In the genomic region with DNA sequence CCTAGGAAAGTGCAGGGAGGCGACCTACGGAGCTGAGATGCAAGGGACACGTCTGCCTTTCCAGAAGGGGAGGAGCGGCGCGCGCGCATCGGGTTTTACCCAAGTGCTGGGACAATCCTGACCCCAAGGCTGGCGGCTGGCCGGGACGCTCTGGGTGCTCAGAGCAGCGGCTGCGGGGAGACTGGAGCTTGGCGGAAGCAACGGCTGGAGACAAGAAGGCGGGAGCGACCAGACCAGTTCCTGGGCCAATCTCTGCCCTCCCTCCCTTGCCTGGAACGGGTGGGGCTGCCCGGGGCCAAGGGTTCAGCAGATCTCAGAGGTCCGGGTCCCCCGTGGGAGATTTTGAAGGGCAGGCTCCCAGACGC, we compare ENCODE assay signal across 9 mouse cellular contexts. TPM values are rescaled to one million over a fixed set of nuclear protein-coding genes. Genes with fewer than 3 reads are reported as not detected.
DNase-seq lines count a peak whose midpoint lies in the region; ATAC-seq and TF ChIP-seq lines count a peak whose summit lies in the region.
"Had no signal": no experiment of that assay in that cellular context is flagged by ENCODE, and none has a peak within 500 bp of the region (broad histone marks: within the 10 kb centered on the region; RNA-seq: fewer than 3 reads in every experiment).

A gene (minus strand): TSS at position 89 of the 365 bp plus-strand sequence.

- no peak for TF ChIP-seq CTCF in liver, postnatal 0 days (IDR thresholded peaks at IDR 0.05; ENCODE audit: low read depth)

- H3K9me3 ChIP-seq in embryonic facial prominence, embryonic 14.5 days (ENCODE audit: control insufficient read depth, low read length): no peaks in the 10 kb centered on the region
- no peaks in the 10 kb centered on the region for H3K9me3 ChIP-seq in heart, embryonic 16.5 days (replicated peaks; ENCODE audit: control insufficient read depth, low read length)
- peaks cover 5% of the 10 kb centered on the region; the same call in 1 of the 2 replicates for H3K9me3 ChIP-seq in liver, postnatal 0 days (ENCODE audit: low read length)
- no peaks in the 10 kb centered on the region for H3K9me3 ChIP-seq in neural tube, embryonic 14.5 days (ENCODE audit: control insufficient read depth, low read length)

- H3K4me3 ChIP-seq in embryonic facial prominence, embryonic 14.5 days (ENCODE audit: low read depth, low read length): peak within 1 kb of the TSS; percentile 21
- H3K4me3 ChIP-seq in heart, embryonic 16.5 days (ENCODE audit: low read length): peak within 1 kb of the TSS; percentile 40
- peak within 1 kb of the TSS; percentile 54 for H3K4me3 ChIP-seq in liver, postnatal 0 days (ENCODE audit: low read depth, low read length)
- H3K4me3 ChIP-seq in neural tube, embryonic 14.5 days (ENCODE audit: low read depth, low read length): no peak within 1 kb of the TSS
- H3K4me3 ChIP-seq: myocyte had no signal

- 4% methylated on average over 12 of the region's 23 CpGs for WGBS in embryonic facial prominence, embryonic 14.5 days
- 4% methylated on average over 23 of the region's 23 CpGs for WGBS in heart, embryonic 16.5 days
- WGBS in liver, postnatal 0 days (ENCODE audit: insufficient replicate concordance): 2% methylated on average over 22 of the region's 23 CpGs
- 4% methylated on average over 23 of the region's 23 CpGs for WGBS in neural tube, embryonic 14.5 days

- H3K27ac ChIP-seq in embryonic facial prominence, embryonic 14.5 days (replicated peaks; ENCODE audit: low read depth, low read length): no peak within 1 kb of the TSS
- no peak within 1 kb of the TSS for H3K27ac ChIP-seq in heart, embryonic 16.5 days (ENCODE audit: low read length)
- H3K27ac ChIP-seq in liver, postnatal 0 days (ENCODE audit: low read depth): peak within 1 kb of the TSS; percentile 66
- no peak within 1 kb of the TSS for H3K27ac ChIP-seq in neural tube, embryonic 14.5 days (ENCODE audit: low read depth, low read length)

- H3K9ac ChIP-seq in embryonic facial prominence, embryonic 14.5 days (ENCODE audit: low read depth, low read length): peak within 1 kb of the TSS; percentile 55
- H3K9ac ChIP-seq in heart, embryonic 16.5 days (ENCODE audit: low read length): peak within 1 kb of the TSS; percentile 73
- peak within 1 kb of the TSS; percentile 71 for H3K9ac ChIP-seq in liver, postnatal 0 days (replicated peaks)
- H3K9ac ChIP-seq in neural tube, embryonic 14.5 days (replicated peaks; ENCODE audit: low read depth, low read length): 0 out of 2 replicates have a peak within 1 kb of the TSS, but pooled peaks have one; percentile 11

- ATAC-seq in embryonic facial prominence, embryonic 14.5 days (ENCODE audit: low read depth): 0 out of 2 replicates have a peak, but pooled peaks have one; percentile 16
- 0 out of 2 replicates have a peak, but pooled peaks have one; percentile 23 for ATAC-seq in heart, embryonic 16.5 days (replicated peaks; ENCODE audit: extremely low read depth, insufficient read depth, low FRiP score)
- ATAC-seq in liver, postnatal 0 days: peak; percentile 35
- peak; percentile 38; the same call in 1 of the 2 replicates for ATAC-seq in neural tube, embryonic 14.5 days (ENCODE audit: low read depth)

- peak within 1 kb of the TSS; percentile 47 for H3K4me2 ChIP-seq in embryonic facial prominence, embryonic 14.5 days (ENCODE audit: low read depth, low read length)
- peak within 1 kb of the TSS; percentile 67 for H3K4me2 ChIP-seq in heart, embryonic 16.5 days (ENCODE audit: low read depth, low read length)
- H3K4me2 ChIP-seq in liver, postnatal 0 days (ENCODE audit: low read depth, low read length): peak within 1 kb of the TSS; percentile 84
- peak within 1 kb of the TSS; percentile 22; the same call in 1 of the 2 replicates for H3K4me2 ChIP-seq in neural tube, embryonic 14.5 days (ENCODE audit: low read depth, low read length)

- no peaks in the 10 kb centered on the region for H3K27me3 ChIP-seq in embryonic facial prominence, embryonic 14.5 days (replicated peaks; ENCODE audit: control insufficient read depth, insufficient read depth, low read length)
- no peaks in the 10 kb centered on the region for H3K27me3 ChIP-seq in heart, embryonic 16.5 days (ENCODE audit: control insufficient read depth, insufficient read depth, low read length)
- H3K27me3 ChIP-seq in liver, postnatal 0 days (ENCODE audit: insufficient read depth, low read length): no peaks in the 10 kb centered on the region
- H3K27me3 ChIP-seq in neural tube, embryonic 14.5 days (ENCODE audit: control insufficient read depth, insufficient read depth, low read length): no peaks in the 10 kb centered on the region

- DNase-seq in ovary, postnatal 36 days (ENCODE audit: low spot score): peak; percentile 65
- DNase-seq in ovary, postnatal 10 days (ENCODE audit: low spot score): no peak
- DNase-seq in embryonic facial prominence, embryonic 14.5 days (ENCODE audit: low spot score): peak; percentile 52
- DNase-seq in kidney, postnatal 10 days: peak; percentile 84
- DNase-seq in liver, postnatal 0 days: peak; percentile 75
- no peak for DNase-seq in thymus, adult 18-20 months

- H3K36me3 ChIP-seq in embryonic facial prominence, embryonic 14.5 days (ENCODE audit: control insufficient read depth, insufficient read depth, low read length): no peaks in the 10 kb centered on the region
- H3K36me3 ChIP-seq in heart, embryonic 16.5 days (ENCODE audit: control insufficient read depth, insufficient read depth): no peaks in the 10 kb centered on the region
- no peaks in the 10 kb centered on the region for H3K36me3 ChIP-seq in liver, postnatal 0 days (replicated peaks; ENCODE audit: insufficient read depth, low read length)
- H3K36me3 ChIP-seq in neural tube, embryonic 14.5 days (ENCODE audit: control insufficient read depth, insufficient read depth, low read length): no peaks in the 10 kb centered on the region

- TF ChIP-seq EP300 in liver, postnatal 0 days (IDR thresholded peaks at IDR 0.05; ENCODE audit: low read depth): no peak

- no peaks in the 10 kb centered on the region for H3K4me1 ChIP-seq in embryonic facial prominence, embryonic 14.5 days (ENCODE audit: control insufficient read depth, insufficient read depth, low read length)
- H3K4me1 ChIP-seq in heart, embryonic 16.5 days (ENCODE audit: control insufficient read depth, insufficient read depth, low read length): peaks cover 12% of the 10 kb centered on the region
- H3K4me1 ChIP-seq in liver, postnatal 0 days (ENCODE audit: insufficient read depth): peaks cover 19% of the 10 kb centered on the region
- 0 out of 2 replicates have a peak, but pooled peaks cover 1% of the 10 kb centered on the region for H3K4me1 ChIP-seq in neural tube, embryonic 14.5 days (ENCODE audit: control insufficient read depth, insufficient read depth, low read length)

RNA-seq across cellular contexts. Expression of the gene that starts here (rescaled TPM):
- polyA plus RNA-seq in embryonic facial prominence, embryonic 14.5 days (2014; fragmentation: Nextera tagmentation; extraction: Ambion mirVana): 4.1 and 4.2 TPM in 2 replicates
- polyA plus RNA-seq in heart, embryonic 16.5 days (2015; fragmentation: Nextera tagmentation; extraction: Ambion mirVana): 7.9 and 8.1 TPM in 2 replicates
- polyA plus RNA-seq in liver, postnatal 0 days (2015; fragmentation: Nextera tagmentation; extraction: Ambion mirVana): 0.72 and 2.1 TPM in 2 replicates
- 1.4 and 1.9 TPM in 2 replicates for polyA plus RNA-seq in neural tube, embryonic 14.5 days (2014; fragmentation: Nextera tagmentation; extraction: Ambion mirVana)

Comparison
In these comparisons a context has a peak if more than half of its experiments do, and no peak if none do; other contexts are left out.
1. DNase-seq: peak in ovary, postnatal 36 days (single experiment), embryonic facial prominence, embryonic 14.5 days (single experiment), kidney, postnatal 10 days (single experiment) and liver, postnatal 0 days (single experiment); none in ovary, postnatal 10 days (single experiment) and thymus, adult 18-20 months (0 of 2).
2. H3K4me2 ChIP-seq: peak in every context shown above with its lines; median percentile 84 in liver, postnatal 0 days; 67 in heart, embryonic 16.5 days; 47 in embryonic facial prominence, embryonic 14.5 days; 22 in neural tube, embryonic 14.5 days.
3. H3K9ac ChIP-seq: peak in every context shown above with its lines; median percentile 73 in heart, embryonic 16.5 days; 71 in liver, postnatal 0 days; 55 in embryonic facial prominence, embryonic 14.5 days; 11 in neural tube, embryonic 14.5 days.
4. Peak in every context shown above with its lines, with median percentiles within 50 percentile points of each other: ATAC-seq.